Mouse (Mus musculus) midbrain, embryonic 14.5 days (tissue): ENCODE results near the gene Jak3. TPM values are rescaled to one million over a fixed set of nuclear protein-coding genes. Genes with fewer than 3 reads are reported as not detected.
"Not testable (repeated sequence)": the region's sequence is repeated elsewhere in the genome, so short reads cannot be mapped to it uniquely, and the experiment has no call there.

Experiments used
- ATAC-seq: fragments of 200-750 bp; cut with Nextera tagmentation; 2 replicates; pipeline ENCODE4 v1.8.0; 2017; ENCODE audit warnings: moderate number of reproducible peaks, moderate library complexity; ENCODE audit not compliant: low FRiP score, low TSS enrichment
- DNase-seq: peaks from one replicate; pipeline ENCODE4 v3.0.0-alpha.2; 2015
- H3K27ac ChIP-seq: fragments of 300-500 bp; sonication (generic); replicated peaks from 2 replicates; pipeline ENCODE4 v1.5.1; 2014; ENCODE audit warnings: mild to moderate bottlenecking, low read depth, low read length, moderate library complexity
- H3K27me3 ChIP-seq: fragments of 300-500 bp; sonication (generic); 2 replicates; pipeline ENCODE4 v1.6.1; 2014; ENCODE audit warnings: low read length, control low read depth, mixed read lengths; ENCODE audit not compliant: control insufficient read depth, insufficient read depth
- H3K36me3 ChIP-seq: fragments of 300-500 bp; sonication (generic); 2 replicates; pipeline ENCODE4 v1.6.1; 2014; ENCODE audit warnings: low read length, control low read depth; ENCODE audit not compliant: control insufficient read depth, insufficient read depth
- H3K4me1 ChIP-seq: fragments of 300-500 bp; sonication (generic); 2 replicates; pipeline ENCODE4 v1.6.1; 2014; ENCODE audit warnings: mild to moderate bottlenecking, antibody characterized with exemption, low read length, control low read depth; ENCODE audit not compliant: control insufficient read depth, insufficient read depth
- H3K4me2 ChIP-seq: fragments of 300-500 bp; sonication (generic); 2 replicates; pipeline ENCODE4 v1.6.1; 2014; ENCODE audit warnings: mild to moderate bottlenecking, low read length, moderate library complexity
- H3K4me3 ChIP-seq: fragments of 300-500 bp; sonication (generic); replicated peaks from 2 replicates; pipeline ENCODE4 v1.5.1; 2014; ENCODE audit warnings: low read depth, low read length
- H3K9ac ChIP-seq: fragments of 300-500 bp; sonication (generic); replicated peaks from 2 replicates; pipeline ENCODE4 v1.6.1; 2014; ENCODE audit warnings: mild to moderate bottlenecking, low read length, moderate library complexity
- H3K9me3 ChIP-seq: fragments of 300-500 bp; sonication (generic); 2 replicates; pipeline ENCODE4 v1.6.1; 2016; ENCODE audit warnings: low read length, control low read depth, mixed read lengths; ENCODE audit not compliant: control insufficient read depth
- WGBS: fragments of 180-500 bp; shearing (Covaris S2); extraction: QIAGEN DNeasy Blood & Tissue Kit; methylation state at CpG from one replicate; pipeline ENCODE4 v1.1.7; 2014; 5-methylcytosine and 5-hydroxymethylcytosine counted together
- microRNA-seq: library from miRNA; unstranded; fragments of <30 nt; microRNA quantifications from one replicate; pipeline ENCODE4, GENCODE M21; 2016
- polyA plus RNA-seq: library from polyadenylated mRNA; unstranded; fragments of >200 nt; fragmentation: Nextera tagmentation; extraction: Ambion mirVana; gene quantifications from 2 replicates; pipeline ENCODE4 v1.2.1, GENCODE M21; 2014

Gene Jak3
- polyA plus RNA-seq, 1 experiment from 2014 or later: 3.6 TPM

GRCm38 (mm10) chr8:71728826-71729620 lies 52.9 kb downstream of the Jak3 start:
- H3K4me1 ChIP-seq: peaks cover 6% of the 10 kb centered on the region

GRCm38 (mm10) chr8:71731652-71732230 lies 55.6 kb downstream of the Jak3 start:
- 52% methylated on average over 3 of the region's 3 CpGs for WGBS
- DNase-seq: peak; percentile 71

More at GRCm38 (mm10) chr8:71728826-71729620, 52.9 kb downstream of the Jak3 start:
- WGBS: 4% methylated on average over 16 of the region's 16 CpGs
- H3K9me3 ChIP-seq: no peaks in the 10 kb centered on the region
- H3K9ac ChIP-seq: peak overlapping the region; percentile 50
- peak; percentile 65 for DNase-seq
- H3K27ac ChIP-seq: peak overlapping the region; percentile 81
- no peaks in the 10 kb centered on the region for H3K27me3 ChIP-seq
- H3K4me3 ChIP-seq: peak overlapping the region; percentile 36
- peak overlapping the region; percentile 65 for H3K4me2 ChIP-seq
- H3K36me3 ChIP-seq: no peaks in the 10 kb centered on the region
- ATAC-seq: no peak

GRCm38 (mm10) chr8:71738316-71738715 lies 62.2 kb downstream of the Jak3 start:
- H3K27me3 ChIP-seq, H3K4me3 ChIP-seq, H3K4me1 ChIP-seq, H3K36me3 ChIP-seq, H3K4me2 ChIP-seq, ATAC-seq, H3K9me3 ChIP-seq, H3K27ac ChIP-seq, DNase-seq, H3K9ac ChIP-seq: not testable (repeated sequence)

More at GRCm38 (mm10) chr8:71731652-71732230, 55.6 kb downstream of the Jak3 start:
- Histone ChIP-seq H3K9ac (no peak overlapping the region), H3K4me2 (no peak overlapping the region), H3K27ac (no peak overlapping the region), H3K9me3 (no peaks in the 10 kb centered on the region), H3K27me3 (no peaks in the 10 kb centered on the region), H3K4me1 (no peaks in the 10 kb centered on the region), H3K36me3 (no peaks in the 10 kb centered on the region), H3K4me3 (no peak overlapping the region)
- no peak for ATAC-seq

Small RNAs within 50 kb of the gene (microRNA-seq; reads per million reads assigned to microRNA genes)
- gene Mir6769b: 2.5 reads per million, percentile 17 among the genes with 10 or more reads in this experiment

Other genes starting within 250 kb of the Jak3 start
- 119 and 133 TPM in 2 replicates for gene Abhd8, start 212.6 kb upstream of the Jak3 start, polyA plus RNA-seq
- 199 and 222 TPM in 2 replicates for gene Mrpl34, start 211.3 kb upstream of the Jak3 start, polyA plus RNA-seq
- 213 and 233 TPM in 2 replicates for gene Dda1, start 207.1 kb upstream of the Jak3 start, polyA plus RNA-seq
- gene Ano8, start 190.3 kb upstream of the Jak3 start, polyA plus RNA-seq: 7.7 and 9.4 TPM in 2 replicates
- 4.9 and 5.2 TPM in 2 replicates for gene Gtpbp3, start 188.2 kb upstream of the Jak3 start, polyA plus RNA-seq
- gene Plvap, start 164.5 kb upstream of the Jak3 start, polyA plus RNA-seq: 3.6 and 4.1 TPM in 2 replicates
- not detected in 2 replicates for gene Ccdc194, start 150.6 kb upstream of the Jak3 start, polyA plus RNA-seq
- 0.86 and 7.9 TPM in 2 replicates for gene Bst2, start 138.8 kb upstream of the Jak3 start, polyA plus RNA-seq
- gene Mvb12a, start 133.4 kb upstream of the Jak3 start, polyA plus RNA-seq: 54.6 and 61.5 TPM in 2 replicates
- gene Tmem221, start 117.4 kb upstream of the Jak3 start, polyA plus RNA-seq: not detected in 2 replicates
- gene Nxnl1, start 109.7 kb upstream of the Jak3 start, polyA plus RNA-seq: not detected in 2 replicates
- 33.5 and 41.6 TPM in 2 replicates for gene Slc27a1, start 107.4 kb upstream of the Jak3 start, polyA plus RNA-seq
- 241 and 269 TPM in 2 replicates for gene Pgls, start 84.1 kb upstream of the Jak3 start, polyA plus RNA-seq
- gene Fam129c, start 78.6 kb upstream of the Jak3 start, polyA plus RNA-seq: 6.3 and 8.5 TPM in 2 replicates
- 60.4 and 70.3 TPM in 2 replicates for gene Colgalt1, start 65.3 kb upstream of the Jak3 start, polyA plus RNA-seq
- 17.4 and 18.9 TPM in 2 replicates for gene Unc13a, start 4.5 kb upstream of the Jak3 start, polyA plus RNA-seq
- 0.89 TPM in 1 of 2 replicates, not detected in the other for gene Insl3, start 12.9 kb downstream of the Jak3 start, polyA plus RNA-seq
- 0.11 and 0.20 TPM in 2 replicates for gene B3gnt3, start 25.5 kb downstream of the Jak3 start, polyA plus RNA-seq
- 66.5 and 74.6 TPM in 2 replicates for gene Fcho1, start 49.4 kb downstream of the Jak3 start, polyA plus RNA-seq
- gene Zfp709, start 205.7 kb downstream of the Jak3 start, polyA plus RNA-seq: 9.8 and 12.6 TPM in 2 replicates
- gene Zfp882, start 232.3 kb downstream of the Jak3 start, polyA plus RNA-seq: 18.8 and 19.4 TPM in 2 replicates
- 36.9 and 42.3 TPM in 2 replicates for gene Zfp617, start 232.3 kb downstream of the Jak3 start, polyA plus RNA-seq